Mouse (Mus musculus): ENCODE measurements at regions not wholly inside any gene's neighbourhood (a gene's known extent, or its start where the extent isn't known, plus 50 kb on each side); places are given as distances from the start of the nearest gene placed in this dataset.

- no peak for DNase-seq (ENCODE audit: low read depth, low spot score)
These were observed 72.0 kb upstream of the Slc38a4 start for GRCm38 (mm10) chr15:97127771-97128170.

- DNase-seq (ENCODE audit: low read depth, low spot score): no peak
These were observed 70.4 kb upstream of the Slc38a4 start for GRCm38 (mm10) chr15:97125836-97126822.

DNA sequence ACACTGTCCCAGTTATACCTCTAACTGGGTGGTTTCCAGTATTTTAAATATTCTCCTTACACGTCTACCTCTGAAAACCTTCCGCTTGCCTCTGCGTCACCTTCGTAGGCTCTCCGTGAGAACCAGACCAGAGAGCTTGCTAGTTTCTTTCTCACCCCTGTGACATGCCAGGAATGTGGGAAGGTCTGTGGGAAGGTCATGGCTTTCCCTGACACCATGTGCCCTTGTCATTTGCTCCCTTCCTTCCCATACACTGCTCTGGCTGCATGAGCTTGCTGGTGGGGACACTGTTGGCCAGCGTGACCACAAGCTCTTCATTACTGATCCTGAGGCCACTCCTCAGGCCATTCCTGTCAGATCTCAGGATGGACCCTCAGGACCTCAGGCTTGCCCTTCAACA lies 66.5 kb upstream of the Slc38a4 start:
- DNase-seq (ENCODE audit: low read depth, low spot score): no peak

GRCm38 (mm10) chr15:97112452-97113200 lies 56.9 kb upstream of the Slc38a4 start:
- DNase-seq (ENCODE audit: low read depth, low spot score): peak; percentile 49

- peak; percentile 40 for DNase-seq (ENCODE audit: low read depth, low spot score)
These were observed 55.8 kb upstream of the Slc38a4 start for GRCm38 (mm10) chr15:97111320-97112192.

GRCm38 (mm10) chr15:97107779-97108178 lies 52.0 kb upstream of the Slc38a4 start:
- peak; percentile 73 for DNase-seq (ENCODE audit: low read depth, low spot score)

DNA sequence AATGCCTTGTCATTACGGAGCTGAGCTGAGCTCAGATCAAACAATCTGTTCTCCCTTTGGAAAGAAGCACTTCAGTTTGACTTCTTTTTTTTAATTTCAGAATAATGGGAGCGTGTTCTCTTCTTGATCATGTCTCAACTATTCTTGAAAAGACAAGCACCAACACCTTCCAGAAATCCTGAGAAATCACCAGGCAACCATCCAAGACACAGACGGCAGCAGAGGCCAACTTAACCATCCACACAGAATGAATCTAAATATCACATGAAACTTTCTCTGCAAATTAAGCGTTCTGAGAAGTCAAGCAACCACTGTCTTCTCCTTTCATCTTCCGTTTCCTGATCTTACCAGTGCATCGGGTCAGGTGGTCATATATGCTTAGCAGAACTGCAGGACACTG lies 50.8 kb upstream of the Slc38a4 start:
- DNase-seq (ENCODE audit: low read depth, low spot score): no peak
